Mouse (Mus musculus) olfactory bulb, adult 2 months (tissue): ENCODE data around the gene Cd300ld.
"Not testable (repeated sequence)": the region's sequence is repeated elsewhere in the genome, so short reads cannot be mapped to it uniquely, and the experiment has no call there.

Source experiments
- CTCF ChIP-seq: fragments of 200-500 bp; IDR thresholded peaks from 2 replicates; pipeline ENCODE4 v1.5.1; 2012; ENCODE audit warnings: low read depth, mild to moderate bottlenecking, low read length, moderate library complexity; ENCODE audit not compliant: insufficient read depth
- POLR2A ChIP-seq: fragments of 200-500 bp; IDR thresholded peaks from 2 replicates; pipeline ENCODE4 v1.6.1; 2012; ENCODE audit warnings: mild to moderate bottlenecking, low read depth, low read length, moderate library complexity; ENCODE audit not compliant: insufficient read depth

- not testable (repeated sequence) for TF ChIP-seq CTCF, POLR2A
Measured at GRCm38 (mm10) chr11:115037669-115038068, 47.9 kb upstream of the Cd300ld start, which contains the start of gene Cd300ld5.
